Mouse (Mus musculus) small intestine, adult 2 months (tissue): ENCODE results near the gene C1qtnf7.

Source experiments
- CTCF ChIP-seq: fragments of 200-500 bp; IDR thresholded peaks from 2 replicates; pipeline ENCODE4 v1.5.1; 2012; ENCODE audit warnings: low read depth, mild to moderate bottlenecking, control low read depth, inconsistent platforms, low read length, moderate library complexity, mixed read lengths; ENCODE audit not compliant: insufficient replicate concordance, insufficient read length; ENCODE audit errors: extremely low read depth
- POLR2A ChIP-seq: fragments of 200-500 bp; IDR thresholded peaks from 2 replicates; pipeline ENCODE4 v1.6.1; 2012; ENCODE audit warnings: low read depth, mild to moderate bottlenecking, control low read depth, inconsistent platforms, low read length, moderate library complexity

DNA sequence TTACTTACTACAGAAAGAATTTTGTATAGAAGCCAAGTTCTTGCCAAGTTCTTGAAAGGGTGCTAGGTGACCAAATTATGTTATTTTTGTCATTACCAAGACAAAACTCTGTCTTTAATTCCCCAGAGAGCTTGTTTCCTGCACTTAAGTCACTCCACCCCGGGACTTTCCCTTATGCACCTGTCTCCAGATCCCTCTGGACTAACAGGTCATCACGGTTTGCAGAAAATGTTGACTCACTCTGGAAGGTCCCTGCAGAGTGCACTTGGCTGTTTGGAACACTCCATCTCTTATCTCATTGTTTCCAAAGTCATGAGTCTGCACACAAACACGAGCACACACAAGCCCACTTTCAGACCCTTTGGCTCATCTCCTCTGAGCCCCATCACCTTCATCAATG is 48.1 kb upstream of the C1qtnf7 start:
- TF ChIP-seq CTCF (no peak), POLR2A (no peak)
